Mouse (Mus musculus): ENCODE results near the gene Lpar1.

Gene Lpar1

GRCm38 (mm10) chr4:58553631-58554358, at the start of gene Lpar1:
Gene Lpar1, minus strand, starts transcription at chr4:58553898.
- peak; percentile 45 to 60 for DNase-seq (ENCODE audit: low spot score in 2 of 2)

- DNase-seq (ENCODE audit: low spot score in 2 of 2): no peak
Measured at GRCm38 (mm10) chr4:58585942-58586341, 32.2 kb upstream of the Lpar1 start.

- no peak for DNase-seq (ENCODE audit: low spot score in 2 of 2)
Measured at GRCm38 (mm10) chr4:58581191-58581590, 27.5 kb upstream of the Lpar1 start.

GRCm38 (mm10) chr4:58580516-58580915, 26.8 kb upstream of the Lpar1 start:
- no peak for DNase-seq (ENCODE audit: low spot score in 2 of 2)

GRCm38 (mm10) chr4:58580098-58580497, 26.4 kb upstream of the Lpar1 start:
- no peak for DNase-seq (ENCODE audit: low spot score in 2 of 2)

- no peak for DNase-seq (ENCODE audit: low spot score in 2 of 2)
Measured at GRCm38 (mm10) chr4:58578488-58578887, 24.8 kb upstream of the Lpar1 start.

- DNase-seq (ENCODE audit: low spot score in 2 of 2): no peak
Measured at GRCm38 (mm10) chr4:58577382-58578048, 23.8 kb upstream of the Lpar1 start.

GRCm38 (mm10) chr4:58575831-58576230, 22.1 kb upstream of the Lpar1 start:
- DNase-seq (ENCODE audit: low spot score in 2 of 2): peak in 1 of 2 experiments; percentile 56

- DNase-seq (ENCODE audit: low spot score in 2 of 2): no peak
Measured at GRCm38 (mm10) chr4:58574024-58574423, 20.3 kb upstream of the Lpar1 start.

GRCm38 (mm10) chr4:58572446-58572845, 18.7 kb upstream of the Lpar1 start:
- DNase-seq (ENCODE audit: low spot score in 2 of 2): no peak

- DNase-seq (ENCODE audit: low spot score in 2 of 2): no peak
Measured at GRCm38 (mm10) chr4:58571661-58572060, 18.0 kb upstream of the Lpar1 start.

- no peak for DNase-seq (ENCODE audit: low spot score in 2 of 2)
Measured at GRCm38 (mm10) chr4:58571232-58571631, 17.5 kb upstream of the Lpar1 start.

GRCm38 (mm10) chr4:58568486-58568885, 14.8 kb upstream of the Lpar1 start:
- no peak for DNase-seq (ENCODE audit: low spot score in 2 of 2)

GRCm38 (mm10) chr4:58562776-58563175, 9.1 kb upstream of the Lpar1 start:
- no peak for DNase-seq (ENCODE audit: low spot score in 2 of 2)

GRCm38 (mm10) chr4:58557001-58557400, 3.3 kb upstream of the Lpar1 start:
- DNase-seq (ENCODE audit: low spot score in 2 of 2): no peak

GRCm38 (mm10) chr4:58554359-58554838, 701 bp upstream of the Lpar1 start:
- peak; percentile 29 to 35 for DNase-seq (ENCODE audit: low spot score in 2 of 2)

- peak; percentile 76 to 79 for DNase-seq (ENCODE audit: low spot score in 2 of 2)
Measured at GRCm38 (mm10) chr4:58552731-58553630, 717 bp downstream of the Lpar1 start.

- DNase-seq (ENCODE audit: low spot score in 2 of 2): no peak
Measured at GRCm38 (mm10) chr4:58552229-58552628, 1.5 kb downstream of the Lpar1 start.

GRCm38 (mm10) chr4:58551820-58552219, 1.9 kb downstream of the Lpar1 start:
- DNase-seq (ENCODE audit: low spot score in 2 of 2): peak; percentile 76 to 82

GRCm38 (mm10) chr4:58547725-58548124, 6.0 kb downstream of the Lpar1 start:
- no peak for DNase-seq (ENCODE audit: low spot score in 2 of 2)

- DNase-seq (ENCODE audit: low spot score in 2 of 2): no peak
Measured at GRCm38 (mm10) chr4:58547273-58547565, 6.5 kb downstream of the Lpar1 start.
